Mouse (Mus musculus): Measurements from ENCODE around the gene Mfap1a.
A peak's percentile ranks its signal among the peaks of the same experiment; 100 is the strongest.
"Not testable (repeated sequence)": the region's sequence is repeated elsewhere in the genome, so short reads cannot be mapped to it uniquely, and the experiment has no call there.

The Mfap1a gene

GRCm38 (mm10) chr2:121505942-121506882 lies at the start of gene Mfap1a, which contains the start of gene Wdr76:
Gene Mfap1a (minus strand): TSS chr2:121506665.
Gene Wdr76 (plus strand): TSS chr2:121506723.
- DNase-seq (ENCODE audit: low read depth, low spot score) = peak; percentile 81

DNA sequence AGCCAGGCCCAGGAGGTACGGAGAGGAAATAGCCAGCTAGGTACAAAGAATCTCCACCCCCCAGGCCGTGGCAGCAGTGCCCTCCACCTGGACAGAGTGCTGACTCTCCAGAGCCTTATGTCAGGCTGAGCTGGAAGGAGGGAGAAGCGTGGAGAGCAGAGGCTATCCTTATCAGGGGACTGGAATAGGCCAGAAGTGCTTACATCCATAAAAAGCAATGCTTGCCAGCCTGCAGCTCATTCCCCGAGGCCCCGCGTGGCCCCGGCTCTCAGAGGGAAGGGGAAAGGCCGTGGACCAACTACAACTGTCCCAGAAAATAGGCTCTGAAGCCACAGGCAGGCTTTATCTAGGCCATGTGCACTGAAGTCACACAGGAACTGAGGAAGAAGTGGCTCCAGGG lies 44.8 kb upstream of the Mfap1a start:
- no peak for DNase-seq (ENCODE audit: low read depth, low spot score)

- no peak for DNase-seq (ENCODE audit: low read depth, low spot score)
Measured at GRCm38 (mm10) chr2:121549630-121550029, 43.2 kb upstream of the Mfap1a start.

GRCm38 (mm10) chr2:121544829-121545228 lies 38.4 kb upstream of the Mfap1a start:
- no peak for DNase-seq (ENCODE audit: low read depth, low spot score)

GRCm38 (mm10) chr2:121525056-121525455 lies 18.6 kb upstream of the Mfap1a start:
- DNase-seq (ENCODE audit: low read depth, low spot score) = no peak

DNA sequence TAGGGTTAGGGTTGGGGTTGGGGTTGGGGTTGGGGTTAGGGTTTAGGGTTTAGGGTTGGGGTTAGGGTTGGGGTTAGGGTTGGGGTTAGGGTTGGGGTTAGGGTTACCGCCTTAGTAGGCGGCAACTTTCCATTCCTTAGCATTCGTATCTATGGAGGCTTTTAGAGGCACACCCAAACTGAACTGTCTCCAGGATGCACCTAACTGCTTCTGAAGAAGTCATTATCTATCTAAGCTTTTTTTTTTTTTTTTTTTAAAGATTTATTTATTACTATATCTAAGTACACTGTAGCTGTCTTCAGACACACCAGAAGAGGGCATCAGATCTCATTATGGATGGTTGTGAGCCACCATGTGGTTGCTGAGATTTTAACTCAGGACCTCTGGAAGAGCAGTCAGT lies 16.4 kb upstream of the Mfap1a start:
- not testable (repeated sequence) for DNase-seq (ENCODE audit: low read depth, low spot score)

GRCm38 (mm10) chr2:121522006-121522405 lies 15.5 kb upstream of the Mfap1a start:
- no peak for DNase-seq (ENCODE audit: low read depth, low spot score)

GRCm38 (mm10) chr2:121518711-121519110 lies 12.2 kb upstream of the Mfap1a start:
- DNase-seq (ENCODE audit: low read depth, low spot score) = not testable (repeated sequence)

DNA sequence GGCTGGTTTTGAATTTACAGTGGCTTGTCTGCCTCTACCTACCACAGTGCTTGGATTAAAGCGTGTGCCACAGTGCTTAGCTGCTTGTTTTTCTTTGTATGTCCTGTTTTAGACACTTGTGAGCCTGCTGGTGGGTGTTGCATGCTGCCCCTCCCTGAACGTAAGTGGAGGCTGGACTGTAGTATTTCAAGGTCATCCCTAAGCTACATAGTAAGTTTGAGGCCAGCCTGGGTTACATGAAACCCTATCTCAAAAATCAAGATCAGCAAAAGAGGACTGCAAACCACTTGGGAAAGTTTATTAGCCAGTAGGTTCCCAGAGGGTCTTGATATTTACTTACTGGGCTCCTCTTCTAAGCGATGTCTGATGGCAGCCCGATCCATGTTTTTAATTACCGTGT lies 11.6 kb upstream of the Mfap1a start:
- no peak for DNase-seq (ENCODE audit: low read depth, low spot score)

GRCm38 (mm10) chr2:121514211-121514610 lies 7.7 kb upstream of the Mfap1a start:
- no peak for DNase-seq (ENCODE audit: low read depth, low spot score)

- not testable (repeated sequence) for DNase-seq (ENCODE audit: low read depth, low spot score)
Measured at GRCm38 (mm10) chr2:121512991-121513765, 6.7 kb upstream of the Mfap1a start.

- no peak for DNase-seq (ENCODE audit: low read depth, low spot score)
Measured at GRCm38 (mm10) chr2:121511401-121511800, 4.9 kb upstream of the Mfap1a start.

DNA sequence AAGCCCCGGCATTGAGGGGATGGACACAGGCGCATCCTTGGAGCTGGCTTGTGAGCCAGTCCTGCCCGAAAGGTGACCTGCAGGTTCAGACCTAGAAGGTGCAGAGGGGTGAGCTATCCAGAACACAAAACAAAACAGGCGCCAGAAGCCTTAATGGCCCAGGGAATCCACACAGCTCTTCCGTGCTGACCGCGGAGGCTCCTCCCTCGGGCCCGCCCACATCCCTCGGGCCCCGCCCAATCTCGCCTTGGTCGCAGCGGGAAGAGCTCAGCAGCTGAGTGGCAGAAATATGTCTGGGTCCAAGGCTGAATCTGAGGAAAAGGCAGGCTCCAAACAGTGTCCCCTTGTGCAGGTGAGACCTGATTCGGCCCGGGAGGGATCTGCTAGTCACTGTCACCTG lies 3.1 kb upstream of the Mfap1a start:
- no peak for DNase-seq (ENCODE audit: low read depth, low spot score)

DNA sequence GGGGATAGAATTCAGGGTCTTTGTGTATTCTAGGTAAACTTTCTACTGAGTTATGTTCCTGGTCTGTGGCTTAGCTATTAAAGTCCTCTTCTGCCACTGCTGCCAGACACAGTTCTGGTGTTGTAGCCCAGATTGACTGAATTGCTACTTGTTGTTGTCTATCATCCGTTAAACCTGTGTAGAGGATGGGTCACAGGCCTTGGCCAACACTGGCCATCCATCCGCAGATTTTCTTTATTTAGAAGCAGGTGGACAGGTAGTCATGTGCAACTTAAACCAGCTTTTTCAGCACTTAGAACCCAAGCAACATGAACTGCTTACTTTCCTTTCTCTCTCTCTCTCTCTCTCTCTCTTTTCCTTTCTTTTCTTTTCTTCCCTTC lies 1.5 kb upstream of the Mfap1a start:
- no peak for DNase-seq (ENCODE audit: low read depth, low spot score)

- no peak for DNase-seq (ENCODE audit: low read depth, low spot score)
Measured at GRCm38 (mm10) chr2:121507173-121507950, 897 bp upstream of the Mfap1a start.

- DNase-seq (ENCODE audit: low read depth, low spot score) = not testable (repeated sequence)
Measured at GRCm38 (mm10) chr2:121501550-121501949, 4.9 kb downstream of the Mfap1a start.

DNA sequence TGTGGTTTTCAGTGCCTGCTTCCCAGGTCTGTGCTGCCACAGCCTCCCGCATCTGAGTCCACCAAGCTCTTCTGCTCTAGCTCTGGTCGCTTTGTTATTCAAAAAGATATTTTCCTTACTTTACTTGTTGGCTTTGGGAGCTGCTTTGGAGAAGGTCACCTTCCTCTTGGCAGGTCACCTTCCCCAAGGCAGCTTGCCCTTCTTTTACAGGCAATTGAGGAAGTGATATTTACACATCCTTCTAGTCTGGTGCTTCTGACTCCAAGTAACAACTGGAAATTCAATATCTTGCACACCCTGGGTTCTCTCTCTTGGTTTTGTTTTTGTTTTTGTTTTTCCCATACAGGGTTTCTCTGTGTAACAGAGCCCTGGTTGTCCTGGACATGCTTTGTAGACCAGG lies 22.1 kb downstream of the Mfap1a start:
- not testable (repeated sequence) for DNase-seq (ENCODE audit: low read depth, low spot score)

GRCm38 (mm10) chr2:121483576-121483975 lies 22.9 kb downstream of the Mfap1a start:
- DNase-seq (ENCODE audit: low read depth, low spot score) = no peak

GRCm38 (mm10) chr2:121480916-121481315 lies 25.5 kb downstream of the Mfap1a start:
- DNase-seq (ENCODE audit: low read depth, low spot score) = not testable (repeated sequence)

- no peak for DNase-seq (ENCODE audit: low read depth, low spot score)
Measured at GRCm38 (mm10) chr2:121480498-121480897, 26.0 kb downstream of the Mfap1a start.

DNA sequence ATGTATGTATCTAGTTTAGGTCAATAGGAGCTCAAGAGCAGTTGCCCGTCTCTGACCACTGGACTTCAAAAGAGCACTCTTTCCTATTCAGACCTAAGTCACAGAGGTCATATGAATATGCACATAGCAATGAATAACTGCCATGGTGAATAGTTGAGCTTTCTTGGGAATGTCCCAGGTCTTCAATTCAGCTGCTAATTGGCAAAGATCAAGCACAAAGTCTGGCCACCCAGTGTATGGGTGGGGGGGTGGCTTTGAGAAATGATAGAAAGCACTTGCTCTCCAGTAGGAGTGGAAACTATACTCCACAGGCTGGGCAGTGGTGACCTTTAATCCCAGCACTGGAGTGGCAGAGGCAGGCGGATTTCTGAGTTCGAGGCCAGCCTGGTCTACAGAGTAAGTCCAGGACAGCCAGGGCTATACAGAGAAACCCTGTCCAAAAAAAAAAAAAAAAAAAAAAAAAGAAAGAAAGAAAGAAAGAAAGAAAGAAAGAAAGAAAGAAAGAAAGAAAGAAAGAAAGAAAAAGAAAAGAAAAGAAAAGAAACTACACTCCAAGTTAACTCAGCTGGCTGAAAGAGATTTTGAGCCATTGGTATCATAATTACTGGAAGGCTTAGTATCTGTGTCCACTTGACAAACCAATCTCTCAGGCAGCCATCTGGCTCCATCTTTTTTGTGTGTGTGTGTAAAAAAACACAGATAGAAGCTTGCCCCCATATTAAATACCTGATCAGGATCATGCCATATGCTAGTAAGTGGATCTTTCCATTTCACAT lies 28.8 kb downstream of the Mfap1a start:
- DNase-seq (ENCODE audit: low read depth, low spot score) = no peak
